Mouse (Mus musculus): ENCODE measurements around the gene Filip1l. TPM values are rescaled to one million over a fixed set of nuclear protein-coding genes. Genes with fewer than 3 reads are reported as not detected.
A peak's percentile ranks its signal among the peaks of the same experiment; 100 is the strongest.

The Filip1l gene
- polyA plus RNA-seq, 2 experiments from 2014 or later, result 14.2 to 14.9 TPM

- no peak for ATAC-seq
Observed at GRCm38 (mm10) chr16:57573831-57574230, 220.9 kb downstream of the Filip1l start.

DNA sequence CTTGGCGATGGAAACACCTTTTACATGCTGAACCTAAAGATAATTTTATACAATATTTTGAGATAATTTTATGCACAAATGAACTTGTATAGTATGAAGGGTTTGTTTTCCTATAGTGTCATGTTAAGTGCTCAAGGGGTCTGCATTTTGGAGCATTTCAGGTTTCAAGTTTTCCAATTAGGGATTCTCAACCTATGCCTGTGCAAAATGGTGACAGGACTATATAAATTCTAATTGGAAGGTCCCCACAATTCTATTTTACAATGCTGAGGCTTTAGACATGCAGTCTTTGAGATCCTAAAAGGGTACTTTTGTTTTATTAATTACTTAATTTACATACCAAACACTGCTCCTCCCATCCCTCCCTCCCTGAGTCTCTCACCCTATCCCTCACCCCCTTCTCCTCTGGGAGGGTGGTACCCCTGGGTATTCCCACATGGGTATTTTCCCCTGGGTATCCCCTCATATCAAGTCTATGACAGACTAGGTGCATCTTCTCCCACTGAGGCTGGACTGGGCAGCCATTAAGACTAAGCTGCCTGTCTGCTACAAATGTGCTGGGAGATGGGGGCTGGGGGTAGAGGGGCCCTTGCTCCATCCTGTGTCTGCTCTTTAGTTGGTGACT is 223.0 kb downstream of the Filip1l start:
- no peak for ATAC-seq

GRCm38 (mm10) chr16:57577519-57577918 is 224.6 kb downstream of the Filip1l start:
- ATAC-seq, result peak; percentile 74

- peak; percentile 29 for ATAC-seq
Observed at GRCm38 (mm10) chr16:57580041-57580440, 227.1 kb downstream of the Filip1l start.

DNA sequence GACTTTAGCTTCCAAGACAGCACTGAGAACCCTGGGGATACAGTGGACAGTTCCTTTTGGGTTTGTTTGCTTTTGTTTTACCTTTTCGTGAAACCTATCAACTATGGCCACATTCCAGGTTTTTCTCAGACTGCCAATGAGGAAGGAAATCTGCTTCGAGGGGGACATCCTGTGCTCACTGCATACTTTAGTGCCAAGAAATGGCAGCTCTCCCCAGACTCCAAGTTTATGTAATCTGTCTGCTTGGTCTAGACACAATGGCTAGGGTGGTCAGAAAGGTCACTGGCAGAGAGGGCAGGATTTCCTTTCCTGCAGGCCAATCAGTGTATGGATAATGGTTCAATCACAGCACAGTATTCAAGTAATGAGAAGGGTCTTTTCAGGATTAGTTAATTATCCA is 229.1 kb downstream of the Filip1l start:
- no peak for ATAC-seq

DNA sequence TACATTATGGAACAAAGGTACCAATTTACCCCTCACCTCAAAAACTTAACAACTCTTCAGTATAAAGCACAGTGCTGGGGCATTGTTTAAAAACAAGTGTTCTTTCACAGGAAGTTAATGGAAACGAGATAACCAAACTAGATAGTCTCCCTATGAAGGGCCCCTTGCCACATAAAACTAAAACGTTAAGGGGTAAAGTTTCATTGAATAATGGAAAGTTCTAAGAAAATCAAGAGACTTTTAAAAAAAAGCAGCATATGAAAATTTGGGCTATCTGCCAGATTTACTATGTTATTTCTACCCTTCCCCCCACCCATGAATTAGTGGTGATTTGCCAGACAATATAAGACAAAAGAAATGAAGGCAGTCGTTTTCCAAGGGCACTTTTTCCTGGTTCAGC is 232.3 kb downstream of the Filip1l start:
- ATAC-seq, result peak; percentile 77

DNA sequence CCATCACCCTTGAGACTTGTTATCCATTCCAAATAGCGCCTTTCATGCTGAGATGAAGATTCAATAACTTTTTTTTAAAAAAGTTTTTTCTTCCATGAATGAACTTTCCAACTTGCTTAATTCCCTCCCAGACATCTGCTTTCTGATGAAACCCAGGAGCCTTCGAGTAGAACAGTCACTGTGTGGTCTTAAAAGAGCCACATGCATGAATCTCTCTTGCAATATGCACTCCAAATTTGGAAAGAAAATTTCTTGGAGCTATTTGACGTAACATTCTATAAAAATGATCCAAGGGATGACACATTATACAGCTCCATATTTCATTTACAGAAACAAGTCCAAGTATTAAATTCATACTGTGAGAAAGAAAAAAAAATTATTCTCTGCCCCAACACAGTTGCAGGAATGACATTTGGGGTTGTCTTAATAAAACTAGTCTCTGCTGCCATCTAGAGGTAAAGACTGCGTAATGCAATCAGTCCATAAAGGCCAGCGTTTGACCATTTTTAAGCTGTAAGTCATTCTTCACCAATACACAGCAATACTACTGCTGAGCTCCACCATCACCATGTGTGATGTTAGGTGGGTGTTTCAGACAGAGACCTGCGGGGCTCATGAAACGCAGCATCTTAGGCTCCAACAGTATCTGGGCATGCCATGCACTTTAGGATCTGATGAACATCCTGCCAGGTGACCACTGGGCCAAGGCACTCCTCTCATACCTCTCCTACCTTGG is 240.7 kb downstream of the Filip1l start:
- ATAC-seq, result peak; percentile 97

GRCm38 (mm10) chr16:57597295-57597957 is 244.5 kb downstream of the Filip1l start:
- ATAC-seq, result no peak

- no peak for ATAC-seq
Observed at GRCm38 (mm10) chr16:57601031-57601430, 248.1 kb downstream of the Filip1l start.

DNA sequence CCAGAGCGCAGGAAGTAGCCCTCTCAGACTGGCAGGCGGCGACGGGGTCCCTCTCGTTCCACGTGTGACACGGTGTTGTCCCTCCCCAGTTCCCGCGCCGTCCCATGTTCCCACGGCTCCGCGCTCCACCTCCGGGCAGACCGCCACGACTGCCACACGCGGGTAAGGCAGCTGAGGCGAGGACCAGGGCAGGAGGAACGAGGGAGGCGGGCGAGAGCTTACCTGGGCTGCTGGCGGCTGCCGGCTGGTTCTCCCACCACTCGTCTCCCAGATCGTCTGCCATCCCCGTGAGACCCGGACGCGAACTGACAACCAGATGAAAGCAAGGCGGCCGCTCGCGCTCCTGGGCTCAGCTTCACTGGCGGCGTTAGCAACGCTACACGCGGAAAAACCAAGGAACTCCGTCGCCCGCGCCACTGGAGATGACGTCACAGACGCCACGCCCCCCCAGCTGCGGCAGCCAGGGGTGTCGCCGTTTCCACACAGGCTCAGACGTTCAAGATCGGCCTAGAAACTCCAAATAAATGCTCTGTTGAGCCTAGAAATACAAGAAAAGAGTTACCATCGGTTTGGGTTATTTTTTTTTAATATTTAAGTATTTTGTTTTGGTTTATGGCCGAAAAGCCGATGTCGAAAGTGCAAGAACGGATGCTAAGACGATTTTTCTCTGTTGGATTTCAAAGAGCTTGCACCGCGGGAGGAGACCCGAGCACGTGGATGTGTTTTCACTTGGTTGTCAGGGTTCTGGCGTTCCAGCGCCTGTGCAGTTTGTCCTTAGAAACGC is 253.7 kb downstream of the Filip1l start, which contains the start of gene Cmss1:
Cmss1 (minus strand) TSS at position 421 of the 784 bp plus-strand sequence.
- peak; percentile 95 for ATAC-seq

DNA sequence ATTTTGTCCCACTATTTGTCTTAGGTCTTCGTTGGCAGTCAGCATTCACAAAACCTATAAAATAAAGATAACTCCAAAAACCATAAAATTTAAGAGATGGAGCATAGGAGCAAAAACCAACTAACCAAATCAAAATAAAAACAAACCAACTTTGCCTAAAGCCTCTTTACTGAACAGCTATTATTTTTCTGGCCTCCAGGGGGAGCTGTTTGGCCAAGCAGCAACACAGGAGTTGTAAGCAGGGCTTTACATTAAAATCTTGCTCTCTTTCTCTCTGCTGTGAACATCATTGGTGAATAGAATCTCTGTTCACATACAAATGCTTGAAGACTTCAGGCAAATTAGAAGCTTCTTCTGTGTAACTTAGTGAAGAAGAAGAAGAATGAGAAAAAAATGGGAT is 258.9 kb downstream of the Filip1l start:
- ATAC-seq, result peak; percentile 69

Other genes with a start within 250 kb of the Filip1l start
- gene Tomm70a, start 231.4 kb upstream of the Filip1l start, polyA plus RNA-seq (2017; shearing (Covaris generic)), result 10 to 100 TPM in 1 of 2 experiments, 1 to 10 TPM in 1; 8.8 to 12.1 TPM
- 10 to 100 TPM; 41.0 to 42.3 TPM for gene Nit2, start 185.8 kb upstream of the Filip1l start, polyA plus RNA-seq (2017; shearing (Covaris generic))
- gene Tbc1d23, start 121.6 kb upstream of the Filip1l start, polyA plus RNA-seq (2017; shearing (Covaris generic)), result 10 to 100 TPM; 26.1 to 26.7 TPM
- gene Tmem30c, start 60.2 kb upstream of the Filip1l start, polyA plus RNA-seq (2017; shearing (Covaris generic)), result not detected

Measured in CD4-positive, CD25-positive, alpha-beta regulatory T cell, adult 4 months (primary cell).